Mouse (Mus musculus): ENCODE data around the gene Cecr2. TPM values are rescaled to one million over a fixed set of nuclear protein-coding genes. Genes with fewer than 3 reads are reported as not detected.

The Cecr2 gene
- polyA plus RNA-seq (2014; fragmentation: Nextera tagmentation; extraction: Ambion mirVana), result 8.5 and 11.2 TPM in 2 replicates

DNA sequence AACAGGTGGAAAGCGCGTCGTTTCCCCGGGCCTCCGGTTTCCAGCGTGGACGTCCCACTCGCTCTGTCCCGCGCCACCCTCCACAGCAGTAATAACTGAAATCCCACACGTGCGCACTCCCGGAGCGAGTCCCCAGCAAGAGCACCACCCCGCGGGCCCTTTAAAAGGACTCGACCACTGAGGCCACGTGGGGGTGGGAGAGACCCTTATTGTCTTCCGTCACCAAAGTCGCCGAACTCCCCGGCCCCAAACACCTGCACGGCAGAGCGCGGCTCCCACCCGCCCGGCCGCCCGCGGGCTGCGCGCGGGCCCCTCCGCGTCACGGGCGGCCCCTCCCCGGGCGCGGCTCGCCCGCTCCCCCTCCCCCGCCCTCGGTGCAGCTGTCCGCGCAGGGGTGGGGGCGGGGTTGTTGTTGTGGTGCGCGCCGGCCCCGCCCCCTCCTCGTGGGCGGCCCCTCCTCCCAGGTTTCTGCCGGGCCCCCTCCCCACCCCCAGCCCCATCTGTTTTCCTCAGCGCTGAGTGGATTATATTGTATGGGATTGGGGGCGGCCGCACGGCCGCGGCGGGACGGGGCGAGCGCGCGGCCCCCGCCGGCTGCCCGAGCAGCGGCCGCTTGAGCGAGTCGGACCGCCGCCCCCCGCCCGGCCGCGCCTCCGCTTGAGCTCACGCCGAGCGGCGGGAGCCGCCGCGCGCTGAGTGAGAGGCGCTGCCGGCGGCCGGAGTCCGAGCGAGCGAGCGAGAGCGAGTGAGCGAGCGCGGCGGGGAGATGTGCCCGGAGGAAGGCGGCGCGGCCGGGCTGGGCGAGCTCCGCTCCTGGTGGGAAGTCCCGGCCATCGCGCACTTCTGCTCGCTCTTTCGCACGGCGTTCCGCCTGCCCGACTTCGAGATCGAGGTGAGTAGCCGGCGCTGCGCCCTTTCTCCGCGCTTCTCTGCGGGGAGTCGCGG, at the start of gene Cecr2:
Cecr2 (plus strand) TSS at position 554 of the 945 bp plus-strand sequence.
- WGBS, result under 1% methylated on average over 109 of the region's 127 CpGs
- ATAC-seq (ENCODE audit: low FRiP score, low TSS enrichment), result peak; percentile 89
- H3K4me1 ChIP-seq (ENCODE audit: control insufficient read depth, insufficient read depth, low read length), result no peaks in the 10 kb centered on the region
- peak within 1 kb of the TSS; percentile 96 for H3K4me2 ChIP-seq (replicated peaks; ENCODE audit: low read depth, low read length)
- H3K27me3 ChIP-seq (ENCODE audit: control insufficient read depth, insufficient read depth, low read length), result no peaks in the 10 kb centered on the region
- no peaks in the 10 kb centered on the region for H3K36me3 ChIP-seq (ENCODE audit: control insufficient read depth, insufficient read depth, low read length)
- H3K27ac ChIP-seq (ENCODE audit: low read depth, low read length), result peak within 1 kb of the TSS; percentile 97
- H3K9ac ChIP-seq (ENCODE audit: low read depth, low read length), result peak within 1 kb of the TSS; percentile 92
- peak within 1 kb of the TSS; percentile 89 for H3K4me3 ChIP-seq (ENCODE audit: low read length)
- no peaks in the 10 kb centered on the region for H3K9me3 ChIP-seq (ENCODE audit: control insufficient read depth, low read length)

DNA sequence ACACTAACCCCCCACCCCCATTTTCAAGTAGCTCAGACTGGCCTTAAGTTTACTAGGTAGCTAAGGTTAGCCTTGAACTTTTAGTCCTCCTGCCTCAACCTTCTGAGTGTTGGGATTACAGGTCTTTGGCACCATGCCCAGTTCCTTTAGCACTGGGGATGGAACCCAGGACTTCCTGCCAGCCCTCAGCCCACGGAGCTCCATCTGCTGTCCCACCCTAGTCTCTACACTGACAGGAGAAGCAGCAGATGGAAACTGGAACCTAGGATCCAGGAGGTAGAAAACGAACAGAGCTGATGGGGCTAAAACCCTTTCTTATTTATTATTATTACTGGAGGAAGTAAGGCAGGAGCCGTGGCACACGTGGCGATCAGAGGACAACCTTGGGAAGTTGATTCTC, 48.6 kb upstream of the Cecr2 start:
- no peak overlapping the region for H3K4me3 ChIP-seq (ENCODE audit: low read length)
- 74% methylated on average over 5 of the region's 5 CpGs for WGBS
- no peak overlapping the region for H3K27ac ChIP-seq (ENCODE audit: low read depth, low read length)
- H3K4me2 ChIP-seq (replicated peaks; ENCODE audit: low read depth, low read length), result no peak overlapping the region
- no peaks in the 10 kb centered on the region for H3K27me3 ChIP-seq (ENCODE audit: control insufficient read depth, insufficient read depth, low read length)
- H3K36me3 ChIP-seq (ENCODE audit: control insufficient read depth, insufficient read depth, low read length), result no peaks in the 10 kb centered on the region
- no peak overlapping the region for H3K9ac ChIP-seq (ENCODE audit: low read depth, low read length)
- H3K9me3 ChIP-seq (ENCODE audit: control insufficient read depth, low read length), result no peaks in the 10 kb centered on the region
- no peaks in the 10 kb centered on the region for H3K4me1 ChIP-seq (ENCODE audit: control insufficient read depth, insufficient read depth, low read length)
- ATAC-seq (ENCODE audit: low FRiP score, low TSS enrichment), result no peak

DNA sequence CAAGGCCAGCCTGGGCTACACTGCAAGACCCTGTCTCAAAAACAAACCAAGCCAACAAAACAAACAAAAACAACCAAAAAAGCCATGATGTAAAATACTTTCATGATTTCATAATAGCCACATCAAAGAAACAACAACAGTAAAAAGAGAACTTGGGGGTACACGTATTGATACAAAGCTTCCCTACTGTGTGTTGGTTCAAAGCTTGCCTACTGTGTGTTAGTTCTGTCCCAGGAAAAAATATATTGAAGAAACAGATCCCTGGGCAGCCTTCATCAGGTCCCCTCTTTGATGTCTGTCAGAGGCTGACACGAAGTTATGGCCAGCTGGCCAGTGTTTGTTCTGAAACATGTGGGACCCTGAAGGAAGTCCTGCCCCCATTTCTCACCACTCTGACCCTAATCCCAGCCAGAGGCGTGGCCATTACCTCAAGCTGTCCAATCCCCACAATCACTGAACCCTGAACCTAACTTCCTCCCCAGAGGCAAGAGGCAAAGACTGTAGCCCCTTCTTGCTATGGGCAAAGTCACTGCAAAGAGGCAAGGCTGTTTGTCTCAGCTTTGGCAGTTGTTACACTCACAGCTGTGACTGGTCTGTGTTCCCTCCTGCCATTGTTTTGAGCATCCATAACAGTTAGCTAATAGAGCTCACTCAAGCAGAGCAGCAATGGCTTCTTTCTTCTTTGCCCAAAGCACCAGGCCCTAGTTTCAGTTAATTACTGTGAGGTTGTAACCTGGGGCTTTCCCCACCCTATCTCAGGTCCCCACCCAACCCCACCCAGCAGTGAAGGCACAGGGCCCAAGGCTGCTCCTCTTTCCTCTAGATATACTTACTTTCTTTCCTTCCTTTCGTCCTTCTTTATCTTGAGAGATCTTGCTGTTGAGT, 47.4 kb upstream of the Cecr2 start:
- no peaks in the 10 kb centered on the region for H3K27me3 ChIP-seq (ENCODE audit: control insufficient read depth, insufficient read depth, low read length)

DNA sequence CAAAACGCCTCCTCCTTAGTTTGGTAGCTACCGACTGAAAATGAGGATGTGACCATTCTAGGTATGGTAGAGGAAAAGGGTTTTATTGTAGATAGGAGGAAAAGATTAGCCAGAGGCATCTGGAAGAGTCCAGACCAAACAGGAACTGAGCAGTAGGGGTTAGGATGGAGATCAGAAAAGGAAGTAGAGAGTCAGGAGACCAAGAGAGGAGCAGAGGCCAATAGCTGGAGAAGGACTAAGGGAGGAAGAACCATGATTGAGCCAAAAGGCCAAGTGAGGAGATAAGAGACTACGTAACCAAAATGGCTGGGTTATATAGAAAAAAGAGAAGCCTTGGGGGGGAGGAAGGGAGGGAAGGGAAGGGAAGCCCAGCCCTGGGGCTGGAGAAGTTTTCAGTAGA, 46.0 kb upstream of the Cecr2 start:
- no peaks in the 10 kb centered on the region for H3K27me3 ChIP-seq (ENCODE audit: control insufficient read depth, insufficient read depth, low read length)
- H3K4me3 ChIP-seq (ENCODE audit: low read length), result no peak overlapping the region
- H3K27ac ChIP-seq (ENCODE audit: low read depth, low read length), result no peak overlapping the region
- H3K9ac ChIP-seq (ENCODE audit: low read depth, low read length), result no peak overlapping the region
- no peaks in the 10 kb centered on the region for H3K36me3 ChIP-seq (ENCODE audit: control insufficient read depth, insufficient read depth, low read length)
- no peak for ATAC-seq (ENCODE audit: low FRiP score, low TSS enrichment)
- H3K4me1 ChIP-seq (ENCODE audit: control insufficient read depth, insufficient read depth, low read length), result no peaks in the 10 kb centered on the region
- H3K9me3 ChIP-seq (ENCODE audit: control insufficient read depth, low read length), result no peaks in the 10 kb centered on the region
- H3K4me2 ChIP-seq (replicated peaks; ENCODE audit: low read depth, low read length), result no peak overlapping the region
- 83% methylated on average over 3 of the region's 3 CpGs for WGBS

More for the DNA sequence above, 47.4 kb upstream of the Cecr2 start:
- Histone ChIP-seq H3K9me3 (ENCODE audit: control insufficient read depth, low read length) (no peaks in the 10 kb centered on the region), H3K4me1 (ENCODE audit: control insufficient read depth, insufficient read depth, low read length) (no peaks in the 10 kb centered on the region), H3K36me3 (ENCODE audit: control insufficient read depth, insufficient read depth, low read length) (no peaks in the 10 kb centered on the region), H3K27ac (ENCODE audit: low read depth, low read length) (no peak overlapping the region), H3K4me3 (ENCODE audit: low read length) (no peak overlapping the region), H3K9ac (ENCODE audit: low read depth, low read length) (no peak overlapping the region), H3K4me2 (replicated peaks; ENCODE audit: low read depth, low read length) (no peak overlapping the region)
- 0 out of 2 replicates have a peak, but pooled peaks have one; percentile 46 for ATAC-seq (ENCODE audit: low FRiP score, low TSS enrichment)
- 55% methylated on average over 4 of the region's 4 CpGs for WGBS

DNA sequence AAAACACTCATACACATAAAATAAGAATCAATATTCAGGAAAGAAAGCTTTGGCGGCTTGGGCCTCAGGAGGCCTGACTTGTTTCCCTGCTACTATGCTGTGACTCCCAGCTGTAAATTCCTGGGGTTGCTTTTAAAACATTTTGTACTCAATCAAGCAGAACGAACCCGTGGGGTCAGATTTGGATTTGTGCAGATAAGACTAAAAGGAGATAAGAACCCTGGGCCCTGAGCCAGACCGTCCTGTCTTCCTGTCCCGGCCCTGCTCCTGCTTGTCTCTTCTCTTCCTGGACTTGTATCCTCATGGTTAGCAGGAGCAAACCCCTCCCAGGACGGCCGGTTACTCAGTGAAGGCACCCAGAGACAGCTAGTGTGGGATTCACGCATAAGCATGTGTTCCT, 41.1 kb upstream of the Cecr2 start:
- Histone ChIP-seq H3K4me1 (ENCODE audit: control insufficient read depth, insufficient read depth, low read length) (no peaks in the 10 kb centered on the region), H3K9me3 (ENCODE audit: control insufficient read depth, low read length) (no peaks in the 10 kb centered on the region), H3K9ac (ENCODE audit: low read depth, low read length) (no peak overlapping the region), H3K4me3 (ENCODE audit: low read length) (no peak overlapping the region), H3K27me3 (ENCODE audit: control insufficient read depth, insufficient read depth, low read length) (no peaks in the 10 kb centered on the region), H3K27ac (ENCODE audit: low read depth, low read length) (no peak overlapping the region), H3K4me2 (replicated peaks; ENCODE audit: low read depth, low read length) (no peak overlapping the region), H3K36me3 (ENCODE audit: control insufficient read depth, insufficient read depth, low read length) (no peaks in the 10 kb centered on the region)
- no peak for ATAC-seq (ENCODE audit: low FRiP score, low TSS enrichment)
- 38% methylated on average over 8 of the region's 8 CpGs for WGBS

DNA sequence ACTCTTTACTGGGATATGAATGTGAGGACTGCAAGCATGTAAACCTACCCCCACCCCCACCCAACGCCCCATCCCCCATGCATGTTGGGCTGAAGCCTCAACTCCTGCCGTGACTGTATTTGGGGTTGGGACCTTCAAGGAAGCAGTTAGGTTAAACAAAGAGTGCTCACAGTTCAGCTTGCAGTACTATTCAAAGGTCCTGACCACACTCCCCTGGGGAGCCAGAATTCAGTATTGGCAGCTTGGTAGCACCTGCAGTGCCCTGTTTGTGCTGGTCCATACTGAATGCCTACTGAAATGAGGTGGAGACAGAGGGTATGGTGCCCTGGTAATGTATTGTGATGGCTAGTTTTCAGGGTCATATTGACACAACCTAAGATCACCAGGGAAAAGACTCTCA, 39.1 kb upstream of the Cecr2 start:
- H3K27ac ChIP-seq (ENCODE audit: low read depth, low read length), result no peak overlapping the region
- no peaks in the 10 kb centered on the region for H3K36me3 ChIP-seq (ENCODE audit: control insufficient read depth, insufficient read depth, low read length)
- H3K9me3 ChIP-seq (ENCODE audit: control insufficient read depth, low read length), result no peaks in the 10 kb centered on the region
- no peak overlapping the region for H3K4me3 ChIP-seq (ENCODE audit: low read length)
- whole genome bisulfite sequencing, result 64% methylated on average over 2 of the region's 2 CpGs
- no peak overlapping the region for H3K9ac ChIP-seq (ENCODE audit: low read depth, low read length)
- no peak overlapping the region for H3K4me2 ChIP-seq (replicated peaks; ENCODE audit: low read depth, low read length)
- ATAC-seq (ENCODE audit: low FRiP score, low TSS enrichment), result no peak
- no peaks in the 10 kb centered on the region for H3K27me3 ChIP-seq (ENCODE audit: control insufficient read depth, insufficient read depth, low read length)
- no peaks in the 10 kb centered on the region for H3K4me1 ChIP-seq (ENCODE audit: control insufficient read depth, insufficient read depth, low read length)

DNA sequence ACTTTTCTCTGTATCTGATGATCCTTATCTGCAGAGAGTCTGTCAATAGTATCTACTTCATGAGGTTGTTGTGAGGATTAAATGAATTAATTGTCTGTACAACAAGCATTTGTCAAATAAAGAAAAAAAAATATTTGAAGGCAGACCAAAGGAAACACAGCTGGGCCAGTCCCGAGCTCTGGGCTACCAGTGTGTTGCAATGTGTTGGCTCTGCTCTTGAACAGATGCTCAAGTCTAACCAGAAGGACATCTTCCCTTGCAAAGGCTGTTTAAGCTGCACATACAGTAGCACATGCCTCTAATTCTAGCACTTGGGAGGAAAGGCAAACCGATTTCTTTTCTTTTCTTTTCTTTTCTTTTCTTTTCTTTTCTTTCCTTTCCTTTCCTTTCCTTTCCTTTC, 37.2 kb upstream of the Cecr2 start:
- no peak overlapping the region for H3K9ac ChIP-seq (ENCODE audit: low read depth, low read length)
- no peak overlapping the region for H3K4me2 ChIP-seq (replicated peaks; ENCODE audit: low read depth, low read length)
- ATAC-seq (ENCODE audit: low FRiP score, low TSS enrichment), result no peak
- no peak overlapping the region for H3K4me3 ChIP-seq (ENCODE audit: low read length)
- no peaks in the 10 kb centered on the region for H3K4me1 ChIP-seq (ENCODE audit: control insufficient read depth, insufficient read depth, low read length)
- H3K9me3 ChIP-seq (ENCODE audit: control insufficient read depth, low read length), result no peaks in the 10 kb centered on the region
- H3K36me3 ChIP-seq (ENCODE audit: control insufficient read depth, insufficient read depth, low read length), result no peaks in the 10 kb centered on the region
- 78% methylated on average over 2 of the region's 2 CpGs for WGBS
- no peaks in the 10 kb centered on the region for H3K27me3 ChIP-seq (ENCODE audit: control insufficient read depth, insufficient read depth, low read length)
- H3K27ac ChIP-seq (ENCODE audit: low read depth, low read length), result no peak overlapping the region

DNA sequence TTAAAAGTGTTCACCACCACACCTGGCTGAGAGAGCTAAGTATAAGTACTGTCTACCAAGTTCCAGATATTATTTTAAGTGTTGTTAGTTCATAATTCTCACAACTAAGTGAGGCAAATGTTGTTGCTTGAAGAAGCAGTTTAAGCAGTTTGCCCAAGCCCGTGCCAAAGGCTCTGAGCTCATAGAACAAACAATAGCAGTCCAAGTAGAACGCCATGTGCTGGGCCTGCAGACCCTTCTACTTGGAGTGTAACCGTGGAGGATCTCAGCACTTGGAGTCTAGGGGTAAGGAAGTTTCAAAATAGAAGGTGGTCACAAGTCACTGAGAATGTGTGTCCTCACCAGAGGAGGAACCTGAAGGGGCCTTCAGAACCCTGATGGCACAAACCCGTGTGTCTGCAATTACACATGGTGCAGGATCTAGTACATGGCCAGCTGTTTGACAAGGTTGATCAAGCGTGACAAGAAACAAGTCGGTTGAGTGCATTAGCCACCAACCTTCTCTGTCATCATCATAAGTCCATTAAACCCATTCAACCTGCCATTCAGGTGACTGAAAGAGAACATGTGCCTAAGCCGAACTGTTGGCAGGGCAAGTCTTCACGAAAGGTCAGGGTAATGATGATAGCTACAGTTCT, 30.7 kb upstream of the Cecr2 start:
- no peaks in the 10 kb centered on the region for H3K9me3 ChIP-seq (ENCODE audit: control insufficient read depth, low read length)
- no peak overlapping the region for H3K27ac ChIP-seq (ENCODE audit: low read depth, low read length)
- H3K4me2 ChIP-seq (replicated peaks; ENCODE audit: low read depth, low read length), result no peak overlapping the region
- ATAC-seq (ENCODE audit: low FRiP score, low TSS enrichment), result no peak
- no peaks in the 10 kb centered on the region for H3K27me3 ChIP-seq (ENCODE audit: control insufficient read depth, insufficient read depth, low read length)
- 72% methylated on average over 8 of the region's 8 CpGs for WGBS
- no peaks in the 10 kb centered on the region for H3K36me3 ChIP-seq (ENCODE audit: control insufficient read depth, insufficient read depth, low read length)
- H3K9ac ChIP-seq (ENCODE audit: low read depth, low read length), result no peak overlapping the region
- no peak overlapping the region for H3K4me3 ChIP-seq (ENCODE audit: low read length)
- H3K4me1 ChIP-seq (ENCODE audit: control insufficient read depth, insufficient read depth, low read length), result no peaks in the 10 kb centered on the region
